Mouse (Mus musculus) G1E-ER4 (cell line): ENCODE data around the gene Scaf4. TPM values are rescaled to one million over a fixed set of nuclear protein-coding genes. Genes with fewer than 3 reads are reported as not detected.

Source experiments
- GATA1 ChIP-seq: IDR thresholded peaks from one replicate; pipeline ENCODE4 v1.8.0; 2012; ENCODE audit warnings: low read length, inconsistent platforms
- polyA plus RNA-seq: library from polyadenylated mRNA; stranded (reverse); fragments of >175 nt; gene quantifications from 2 replicates; pipeline ENCODE4 v1.2.3, GENCODE M21; 2012

The Scaf4 gene
- polyA plus RNA-seq: 234 and 276 TPM in 2 replicates

DNA sequence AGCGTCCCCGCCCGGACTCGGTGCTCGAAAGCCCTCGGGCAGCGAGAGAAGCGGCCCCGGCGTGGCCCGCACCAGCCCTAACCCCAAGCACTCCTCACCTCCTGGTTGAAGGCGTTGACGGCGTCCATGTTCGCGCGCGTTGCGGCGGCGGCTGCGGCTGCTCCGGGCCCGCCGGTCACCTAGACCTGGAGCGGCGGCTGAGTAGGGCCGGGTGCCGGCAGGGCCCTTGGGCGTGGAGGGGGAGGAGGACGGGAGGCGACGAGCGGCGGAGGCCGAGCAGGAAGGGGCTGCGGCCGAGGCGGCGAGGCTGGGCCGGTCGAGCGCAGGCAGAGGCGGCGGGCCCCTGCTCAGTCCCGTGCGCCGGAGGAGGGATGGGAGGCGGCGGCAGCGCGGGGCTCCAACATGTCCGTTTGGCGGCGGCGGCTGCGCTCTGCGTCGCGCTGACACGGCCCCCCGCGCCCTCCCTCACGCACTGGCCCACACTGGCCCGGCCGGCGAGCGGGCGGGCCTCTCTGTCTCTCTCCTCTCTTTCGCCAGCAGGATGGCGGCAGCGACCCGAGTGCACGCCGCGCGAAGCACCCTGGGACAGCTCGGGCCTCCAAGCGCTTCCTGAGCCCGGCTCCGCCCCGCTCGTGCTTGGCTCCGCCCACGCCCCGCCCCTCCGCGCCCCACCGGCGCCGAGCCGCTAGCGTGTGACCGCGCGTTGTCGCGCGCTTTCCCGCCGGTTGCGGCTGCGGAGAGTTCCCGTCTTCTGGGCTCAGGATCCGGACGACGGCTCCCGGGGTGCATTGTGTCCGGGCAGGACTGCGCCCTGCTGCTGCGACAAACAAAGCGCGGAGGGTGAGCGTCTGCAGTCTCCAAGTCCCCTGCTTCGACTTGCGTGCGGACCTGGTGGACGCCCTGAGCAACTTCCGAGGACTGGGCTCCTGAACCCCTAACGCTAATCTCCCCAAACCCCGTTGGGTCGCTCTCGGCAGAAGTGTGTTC, at the start of gene Scaf4:
TSS of gene Scaf4 (minus strand) at position 599 of the 987 bp plus-strand sequence.
- TF ChIP-seq GATA1: no peak

DNA sequence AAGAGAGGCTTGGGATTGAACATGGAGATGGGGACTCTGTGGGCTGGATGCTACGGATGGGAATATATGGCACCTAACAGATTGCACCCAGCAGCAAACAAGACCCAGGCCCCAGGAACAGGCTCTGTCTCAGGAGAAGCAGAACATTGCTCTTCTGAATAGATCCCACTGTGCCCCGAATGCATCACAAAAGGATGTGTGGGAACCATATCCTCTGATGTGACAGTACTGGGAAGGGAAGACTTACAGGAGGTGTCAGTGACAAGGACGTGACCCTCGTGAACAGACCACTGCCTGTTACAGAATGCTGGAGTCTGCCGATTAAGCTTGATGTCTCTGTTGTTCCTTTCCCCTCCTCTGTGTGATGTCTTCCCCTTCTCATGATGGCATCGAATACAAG, 48.2 kb upstream of the Scaf4 start:
- TF ChIP-seq GATA1: no peak

DNA sequence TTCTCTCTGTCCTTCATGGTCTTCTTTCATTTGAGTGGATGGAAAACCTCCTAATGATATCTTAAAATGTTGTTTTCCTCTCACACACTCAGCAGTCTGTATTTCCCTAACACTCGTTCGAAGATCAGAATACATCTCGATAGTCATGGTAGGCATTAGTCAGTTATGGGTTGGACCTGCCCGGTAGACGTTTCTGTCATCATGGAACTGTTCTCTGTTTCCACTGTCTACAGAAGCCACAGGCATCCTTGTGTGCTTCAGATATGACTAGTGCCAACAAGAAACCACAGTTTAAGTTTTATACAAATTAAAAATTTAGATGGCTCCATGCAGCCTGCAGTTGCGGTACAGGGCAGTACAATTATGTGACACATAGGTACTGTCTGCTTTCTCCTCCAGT, 46.7 kb upstream of the Scaf4 start:
- no peak for TF ChIP-seq GATA1

DNA sequence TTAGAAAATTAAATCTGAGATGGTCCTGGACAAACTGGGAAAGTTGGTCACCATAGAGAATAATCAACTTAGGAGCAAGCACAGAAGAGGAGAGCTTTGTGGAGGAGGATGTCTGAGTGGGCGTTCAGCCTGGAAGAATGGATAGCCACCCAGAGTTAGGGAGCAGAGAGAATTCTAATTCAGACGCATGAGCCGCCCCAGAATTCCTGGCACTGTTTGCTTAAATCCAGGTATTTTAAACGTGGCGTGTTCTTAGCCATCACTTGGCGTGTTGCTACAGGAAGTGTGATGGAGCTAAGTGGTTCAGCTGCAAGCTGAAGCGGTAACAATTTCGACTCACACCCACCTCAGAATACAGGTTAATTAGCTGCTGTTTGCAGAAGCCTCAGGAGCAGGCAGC, 45.2 kb upstream of the Scaf4 start:
- no peak for TF ChIP-seq GATA1

DNA sequence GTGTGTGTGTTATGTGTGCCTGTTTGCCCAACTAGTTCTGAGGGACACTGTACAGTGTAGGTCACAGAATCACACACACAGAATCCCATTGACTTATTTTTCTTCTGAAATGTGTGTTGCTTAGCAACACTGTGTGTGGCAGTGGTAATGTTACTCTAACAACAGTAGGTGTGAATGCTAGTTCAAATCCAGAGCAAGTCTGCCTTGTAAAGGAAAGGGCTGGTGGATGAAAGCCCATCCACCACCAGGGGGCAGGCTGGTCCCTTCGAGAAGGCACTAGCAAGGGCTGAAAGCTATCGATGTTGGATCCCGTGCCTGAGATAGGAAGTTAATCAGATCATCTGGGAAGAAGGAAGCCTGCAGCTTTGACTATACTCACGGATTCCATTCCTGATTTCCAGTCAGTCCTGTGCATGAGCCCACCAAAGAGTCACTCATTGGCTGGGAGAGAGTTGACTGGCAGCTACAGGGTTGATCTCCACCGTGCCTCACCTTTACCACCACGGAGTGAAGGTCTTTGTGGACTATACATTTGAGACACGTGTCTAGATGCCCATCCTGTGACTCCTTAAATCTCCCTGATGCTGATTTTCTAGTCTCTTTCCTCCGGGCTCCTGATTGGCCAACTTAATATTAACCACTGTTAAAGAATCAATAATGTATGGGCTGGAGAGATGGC, 38.7 kb upstream of the Scaf4 start:
- TF ChIP-seq GATA1: no peak

DNA sequence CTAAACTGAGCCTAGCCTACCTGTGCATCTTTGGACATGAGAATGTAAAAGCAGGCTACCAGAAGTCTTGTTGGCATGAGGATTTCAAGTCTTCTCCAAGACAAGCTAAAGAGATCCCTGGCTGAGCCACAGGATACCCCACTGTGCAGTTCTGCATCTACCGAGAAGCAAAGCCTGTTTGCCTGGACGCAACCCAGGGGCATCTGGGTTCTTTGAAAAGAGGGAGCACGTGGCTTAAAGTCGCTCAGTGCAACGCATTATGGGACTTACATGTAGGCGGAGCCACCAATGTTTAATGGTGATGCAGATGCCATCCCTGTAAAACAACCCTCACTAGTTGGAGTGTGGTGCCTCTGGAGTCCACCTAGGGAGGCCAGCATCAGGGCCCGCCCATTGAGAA, 35.0 kb upstream of the Scaf4 start:
- TF ChIP-seq GATA1: no peak

DNA sequence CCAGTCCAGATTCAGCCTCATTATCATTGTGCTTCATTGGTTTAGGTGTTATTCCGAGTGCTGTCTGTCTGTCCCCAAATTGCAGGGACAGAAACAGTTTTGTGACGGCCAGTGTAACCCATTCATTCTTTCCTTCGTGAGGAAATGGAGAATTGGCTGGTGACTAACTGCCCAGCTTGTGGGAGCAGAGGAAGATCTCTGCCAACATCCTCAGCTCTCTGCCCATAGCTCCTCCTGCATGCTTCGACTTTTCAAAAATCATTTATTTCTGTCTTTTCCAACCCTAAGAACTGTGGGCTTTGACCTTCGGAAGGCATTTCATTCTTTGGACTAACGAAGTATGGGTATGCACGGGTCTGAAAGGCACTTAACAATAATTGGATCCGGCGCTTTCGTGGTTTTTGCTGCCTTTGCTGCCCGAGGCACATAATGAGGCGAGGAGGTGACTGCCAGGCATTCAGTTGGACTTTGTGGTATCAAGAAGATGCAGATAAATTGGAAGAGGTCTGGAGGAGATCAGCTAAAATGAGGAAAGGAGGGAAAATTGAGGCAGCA, 34.1 kb upstream of the Scaf4 start:
- TF ChIP-seq GATA1: no peak

DNA sequence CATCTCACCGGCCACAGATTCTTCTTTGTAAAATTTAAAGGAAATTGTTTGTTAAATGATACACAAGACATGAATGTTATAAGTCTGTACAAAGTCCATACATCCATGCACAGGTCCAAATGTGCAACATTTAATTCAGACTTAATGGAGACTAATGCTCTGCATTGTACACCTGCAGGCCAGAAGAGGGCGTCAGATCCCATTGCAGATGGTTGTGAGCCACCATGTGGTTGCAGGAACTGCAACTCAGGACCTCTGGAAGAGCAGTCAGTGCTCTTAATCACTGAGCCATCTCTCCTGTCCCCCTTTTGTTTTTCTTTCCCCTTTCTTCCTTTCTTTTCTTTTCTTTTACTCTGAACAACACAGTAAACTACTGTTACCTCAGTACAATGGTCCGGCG, 33.5 kb upstream of the Scaf4 start:
- no peak for TF ChIP-seq GATA1

DNA sequence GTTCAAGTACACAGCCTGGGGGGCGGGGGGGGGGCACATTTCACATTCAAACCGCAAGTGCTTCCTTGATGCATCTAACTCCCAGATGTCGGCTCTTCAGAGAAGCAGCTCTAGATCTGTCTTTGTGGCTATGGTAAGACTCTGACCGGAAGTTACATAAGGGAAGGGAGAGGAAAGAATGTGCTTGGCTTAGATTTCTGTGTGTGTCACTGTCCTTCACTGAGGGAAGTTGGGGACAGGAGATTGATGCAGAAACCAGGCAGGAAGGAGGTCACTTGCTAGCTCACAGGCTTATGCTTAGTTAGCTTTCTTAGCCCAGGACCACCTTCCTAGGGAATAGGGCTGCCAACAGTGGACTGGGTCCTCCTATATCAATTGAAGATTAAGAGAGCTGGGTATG, 31.6 kb upstream of the Scaf4 start:
- no peak for TF ChIP-seq GATA1

DNA sequence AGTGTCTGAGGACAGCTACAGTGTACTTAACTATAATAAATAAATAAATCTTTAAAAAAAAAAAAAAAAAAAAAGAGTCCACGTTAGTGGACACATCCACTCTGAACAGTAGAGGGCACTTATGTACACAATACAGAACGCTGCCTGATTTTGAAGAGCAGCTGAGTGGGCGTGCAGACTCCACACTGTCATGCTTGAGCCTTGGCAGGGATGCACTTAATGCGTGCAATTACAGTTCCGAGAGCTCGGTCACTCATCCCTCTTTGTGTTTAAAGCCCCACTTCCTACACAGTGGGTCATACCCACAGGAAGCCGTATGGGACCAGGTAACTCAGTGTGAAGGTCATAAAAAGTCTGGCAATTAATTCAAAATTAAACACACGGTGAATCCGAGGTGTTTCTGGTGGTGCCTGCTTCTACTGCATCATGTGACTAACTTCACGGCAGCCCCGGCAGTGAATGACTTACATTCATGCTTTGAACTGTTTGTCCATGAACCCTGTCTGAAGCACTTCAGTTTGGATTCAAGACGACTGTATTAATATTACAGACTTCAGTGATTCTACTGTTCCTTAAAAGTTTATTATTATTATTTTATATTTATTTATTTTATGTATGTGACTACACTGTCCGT, 28.3 kb upstream of the Scaf4 start:
- TF ChIP-seq GATA1: no peak

DNA sequence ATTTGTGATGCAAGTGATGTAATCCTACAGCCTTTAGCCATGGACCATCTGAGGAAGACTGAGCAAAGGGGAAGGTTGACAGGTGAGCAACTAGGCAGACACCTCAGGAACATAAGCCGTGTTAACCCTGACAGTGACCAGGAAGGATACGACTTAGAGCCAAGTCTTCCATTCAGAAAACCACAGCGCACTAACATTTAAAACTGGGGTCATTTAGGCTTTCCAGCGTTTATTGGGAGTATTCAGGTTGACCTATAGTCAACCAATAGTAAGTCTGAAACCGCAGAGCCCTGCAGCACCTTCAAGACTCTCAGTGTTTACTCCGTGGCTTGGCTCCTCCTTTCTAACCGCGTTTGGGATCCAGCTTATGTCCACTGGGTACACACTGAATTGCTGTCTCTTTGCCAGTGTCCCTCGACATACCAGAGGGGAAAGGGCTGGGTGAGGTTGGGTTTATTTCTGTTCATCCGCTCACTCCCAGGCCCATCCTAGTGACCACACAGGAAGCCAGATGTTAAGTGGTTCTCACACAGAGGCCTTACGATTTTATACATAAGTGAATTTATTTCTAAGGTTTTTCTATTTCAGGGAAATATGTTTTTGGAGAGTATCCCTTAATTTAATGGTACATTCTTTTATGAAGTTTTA, 26.3 kb upstream of the Scaf4 start:
- TF ChIP-seq GATA1: no peak

DNA sequence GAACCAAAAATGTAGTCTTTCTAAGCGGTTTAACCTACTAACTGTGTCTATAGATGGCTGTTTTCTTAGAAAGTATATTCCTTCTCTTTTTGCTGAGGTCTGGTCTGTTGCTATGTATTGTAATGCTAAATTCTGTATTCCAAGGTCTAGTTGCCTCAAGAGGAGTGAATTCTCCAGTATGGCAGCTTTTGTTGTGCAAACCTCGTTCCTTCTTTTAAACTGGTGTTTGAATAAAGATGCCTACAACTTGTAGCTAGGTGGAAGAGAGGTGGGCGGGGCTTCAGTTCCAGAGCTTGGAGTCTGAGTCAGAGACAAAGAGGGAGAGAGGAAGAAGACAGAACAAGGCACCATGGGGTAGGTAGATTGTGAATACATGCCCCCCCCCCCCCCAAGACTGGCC, 25.5 kb upstream of the Scaf4 start:
- TF ChIP-seq GATA1: no peak

DNA sequence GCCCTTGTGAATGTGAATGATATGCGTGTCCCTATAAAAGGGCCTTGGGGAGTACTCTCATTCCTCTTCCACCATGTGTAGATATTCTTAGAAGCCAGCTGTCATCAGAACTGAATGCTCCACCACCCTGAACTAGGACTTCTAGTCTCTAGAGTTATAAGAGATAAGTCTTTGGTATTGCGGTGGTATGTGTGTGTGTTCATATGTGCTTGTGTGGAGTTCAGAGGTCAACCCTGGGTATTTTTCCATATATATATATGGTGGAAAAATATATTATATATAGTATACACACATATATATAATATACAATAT, 19.6 kb upstream of the Scaf4 start:
- TF ChIP-seq GATA1: no peak

DNA sequence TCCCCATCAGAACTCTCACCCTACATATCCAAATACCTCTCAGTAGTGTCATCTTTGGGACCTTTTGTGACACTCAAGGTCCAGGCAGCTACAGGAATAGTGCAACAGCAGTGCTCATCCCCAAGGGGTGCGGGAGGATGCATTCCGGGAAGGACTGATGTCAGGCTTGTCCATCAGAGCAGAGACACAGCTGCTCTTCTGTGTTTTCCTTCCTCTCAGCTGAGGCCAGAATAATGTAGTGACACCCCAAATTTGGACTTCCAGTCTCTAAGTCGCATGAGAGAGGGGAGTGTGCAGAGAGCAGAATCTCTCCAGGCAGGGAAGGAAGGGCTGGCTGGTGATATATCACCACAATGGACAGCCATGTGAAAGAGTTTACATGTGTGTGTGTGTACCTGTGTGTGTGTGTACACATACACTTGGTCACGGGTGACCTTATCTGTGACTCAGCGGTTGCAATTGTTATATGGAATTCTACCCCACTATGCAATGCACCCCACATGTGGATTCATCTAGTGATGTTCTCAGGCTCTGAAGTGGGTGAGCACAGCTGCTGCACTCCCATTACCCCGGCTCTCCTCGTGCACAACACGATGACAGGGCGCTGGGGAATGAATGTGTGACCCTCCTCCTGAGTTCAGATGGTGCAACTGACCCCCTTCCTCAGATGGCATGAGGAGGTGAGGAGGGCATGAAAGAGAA, 19.1 kb upstream of the Scaf4 start:
- no peak for TF ChIP-seq GATA1

DNA sequence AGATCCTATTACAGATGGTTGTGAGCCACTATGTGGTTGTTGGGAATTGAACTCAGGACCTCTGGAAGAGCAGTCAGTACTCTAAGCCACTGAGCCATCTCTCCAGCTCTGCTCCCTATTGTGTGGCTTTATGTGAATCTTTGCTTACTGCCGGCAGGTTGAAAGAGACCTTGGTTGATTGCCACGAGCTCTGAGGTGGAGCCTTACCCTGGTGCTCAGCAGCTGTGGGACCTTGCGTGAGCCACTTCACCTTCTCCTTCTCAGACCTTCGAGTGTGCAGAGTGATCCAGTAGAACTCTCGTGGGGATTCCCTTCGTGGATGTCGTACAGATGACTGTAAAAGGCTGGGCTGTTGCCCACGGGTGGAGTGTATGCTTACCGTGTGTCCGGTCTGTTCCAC, 17.4 kb upstream of the Scaf4 start:
- TF ChIP-seq GATA1: no peak
